Mouse (Mus musculus): ENCODE results near the gene Tlk1.

Gene Tlk1

DNA sequence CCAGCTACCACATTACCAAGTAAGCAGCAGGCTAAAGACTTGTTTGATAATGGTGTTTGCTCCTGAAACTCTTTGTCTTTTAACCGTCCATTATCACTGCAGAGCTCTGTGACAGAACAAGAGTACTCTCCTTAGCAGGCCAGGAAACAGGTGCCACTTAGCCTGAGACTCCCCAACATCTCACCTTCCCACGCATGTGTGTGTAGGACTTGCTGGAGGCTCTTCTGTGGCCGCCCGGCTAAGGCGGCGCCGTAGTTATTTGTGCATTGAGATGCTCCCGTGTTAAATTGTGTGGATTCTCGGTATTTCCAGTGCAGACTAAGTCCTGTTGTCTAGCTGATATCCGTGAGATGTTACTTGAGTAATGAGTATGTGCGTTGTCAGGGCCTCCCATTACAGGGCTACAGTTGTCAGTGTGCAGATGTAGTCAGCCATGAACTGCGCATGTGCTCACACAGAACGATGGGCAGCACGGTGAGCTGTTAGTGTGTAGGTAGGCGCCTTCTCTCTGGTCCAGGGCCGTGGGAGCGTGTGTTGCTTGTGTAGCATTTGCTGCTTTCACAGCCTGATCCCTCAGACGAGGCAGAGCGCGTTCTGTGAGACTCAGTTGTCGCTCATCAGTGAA, 137.0 kb downstream of the Tlk1 start:
- no peak for DNase-seq (ENCODE audit: low spot score)

DNA sequence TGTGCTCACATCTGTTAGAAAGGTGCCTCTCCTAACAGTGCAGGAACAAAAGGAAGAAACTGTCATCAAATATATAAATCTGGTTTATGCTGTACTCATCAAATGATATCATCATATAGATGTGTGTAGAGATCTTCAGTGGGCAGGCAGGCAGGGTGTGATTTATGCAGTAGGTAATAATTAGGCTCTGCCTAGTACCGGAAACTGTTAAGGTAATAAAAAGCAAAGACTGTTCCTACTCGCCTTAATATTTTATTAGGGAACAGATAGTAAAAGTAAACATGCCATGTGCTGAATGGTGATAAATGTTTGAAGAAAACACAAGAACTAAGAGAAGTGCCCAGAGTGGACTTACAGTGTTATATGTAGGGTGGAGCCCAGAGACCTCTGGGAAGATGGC, 143.2 kb downstream of the Tlk1 start:
- no peak for DNase-seq (ENCODE audit: low spot score)

DNA sequence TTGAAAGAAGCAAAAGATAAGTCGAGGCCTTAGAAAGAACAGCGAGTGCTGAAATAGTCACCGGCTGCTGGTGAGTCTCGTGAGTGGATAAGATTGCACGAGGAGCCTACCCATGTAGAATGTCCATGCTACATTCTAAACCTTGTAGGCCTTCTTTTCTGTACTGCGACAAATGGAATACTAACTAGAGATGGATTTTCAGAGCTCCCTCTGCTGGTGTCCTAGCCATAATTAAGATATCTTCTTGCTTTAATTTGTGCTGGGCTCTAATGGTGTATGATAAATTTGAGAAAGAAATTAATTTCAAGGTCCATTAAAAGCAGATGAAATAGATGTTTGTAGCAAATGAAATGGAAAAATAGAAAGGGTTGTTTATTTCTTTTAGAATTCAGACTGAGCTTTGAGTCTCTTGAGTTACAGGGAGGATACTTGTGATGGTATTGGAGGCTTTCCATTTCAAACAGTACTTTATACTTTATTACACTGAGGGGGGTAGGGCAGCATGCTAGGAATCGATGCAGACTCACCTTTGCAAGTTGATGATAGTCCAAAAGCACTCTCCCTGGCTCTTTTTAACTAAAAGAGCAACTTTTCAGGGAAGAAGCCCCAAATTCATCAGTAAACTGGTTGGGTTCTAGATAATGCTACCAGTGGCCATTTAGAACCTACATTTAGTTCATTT, 151.9 kb downstream of the Tlk1 start:
- DNase-seq (ENCODE audit: low spot score) = no peak

DNA sequence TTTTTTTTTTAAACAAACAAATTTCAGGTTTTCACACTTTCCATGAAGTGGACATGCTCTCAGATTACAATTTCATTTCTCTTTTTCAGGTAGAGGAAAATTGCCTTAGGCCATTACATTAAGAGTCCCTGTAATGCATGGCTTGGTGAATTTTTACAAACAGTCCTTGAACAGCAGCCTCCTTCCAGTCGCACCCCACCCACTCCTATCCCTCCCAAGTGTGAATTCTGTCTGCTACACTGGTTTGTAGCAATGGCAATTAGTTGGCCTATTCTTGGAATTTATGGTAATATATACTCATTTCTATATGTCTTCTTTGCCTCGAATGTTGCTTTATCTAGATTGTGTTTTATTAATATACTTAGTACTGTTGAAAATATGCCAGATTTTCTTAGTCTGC, 153.1 kb downstream of the Tlk1 start:
- no peak for DNase-seq (ENCODE audit: low spot score)

DNA sequence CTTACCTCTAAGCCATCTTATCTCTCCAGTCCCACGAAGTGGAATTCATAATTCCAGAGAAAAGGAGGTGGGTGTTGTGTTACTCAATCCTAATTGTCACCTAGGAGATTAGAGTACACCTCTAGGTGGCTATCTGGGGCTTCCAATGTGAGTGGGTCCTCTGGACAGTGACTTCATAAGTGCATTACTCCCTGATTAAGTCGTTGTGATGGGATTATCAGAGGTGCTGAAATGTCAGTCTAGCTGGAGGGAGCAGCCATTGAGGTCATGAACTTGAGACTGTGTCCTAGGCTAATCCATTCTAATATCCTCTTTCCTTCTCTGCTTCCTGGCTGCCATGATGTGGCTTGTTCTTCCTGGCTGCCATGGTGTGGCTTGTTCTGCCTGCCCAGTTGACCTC, 155.6 kb downstream of the Tlk1 start:
- no peak for DNase-seq (ENCODE audit: low spot score)

DNA sequence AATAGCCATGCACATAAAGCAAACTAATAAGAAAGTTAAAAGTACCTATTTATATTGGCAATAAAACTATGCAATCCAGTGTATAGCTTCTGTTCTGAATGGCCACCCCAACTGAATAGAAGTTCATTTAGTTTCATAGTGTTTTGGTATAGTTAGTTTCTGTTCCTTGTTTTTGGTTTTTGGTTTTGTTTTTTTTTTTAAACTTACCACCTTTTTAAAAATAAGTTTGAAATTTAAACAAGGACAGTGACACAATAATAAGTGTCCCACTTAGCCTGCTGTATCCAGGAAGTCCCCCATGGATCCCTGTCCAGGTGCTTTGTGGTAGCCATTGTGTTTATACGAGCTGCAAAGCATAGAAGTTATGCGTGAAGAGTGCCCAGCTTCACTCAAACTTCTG, 156.3 kb downstream of the Tlk1 start:
- DNase-seq (ENCODE audit: low spot score) = no peak

DNA sequence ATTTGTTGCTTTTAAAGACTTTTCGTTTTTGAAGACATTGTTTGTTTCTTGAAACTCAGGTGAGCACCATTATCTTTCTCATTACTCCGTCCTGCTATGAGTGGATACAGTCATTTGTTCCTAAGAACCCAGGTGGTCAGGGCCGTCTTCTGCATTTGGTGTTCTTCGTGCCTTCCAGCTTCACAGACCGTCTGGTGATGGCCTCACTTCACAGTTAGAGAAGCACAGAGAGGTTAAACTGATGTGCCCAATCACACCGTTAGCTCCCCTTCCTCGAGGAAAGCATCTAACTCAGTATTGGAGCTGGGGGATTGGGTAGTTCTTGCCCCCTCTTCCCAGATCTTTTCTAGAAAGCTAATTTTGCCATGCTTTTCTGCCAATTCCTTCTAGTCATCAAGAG, 158.5 kb downstream of the Tlk1 start:
- DNase-seq (ENCODE audit: low spot score) = no peak

DNA sequence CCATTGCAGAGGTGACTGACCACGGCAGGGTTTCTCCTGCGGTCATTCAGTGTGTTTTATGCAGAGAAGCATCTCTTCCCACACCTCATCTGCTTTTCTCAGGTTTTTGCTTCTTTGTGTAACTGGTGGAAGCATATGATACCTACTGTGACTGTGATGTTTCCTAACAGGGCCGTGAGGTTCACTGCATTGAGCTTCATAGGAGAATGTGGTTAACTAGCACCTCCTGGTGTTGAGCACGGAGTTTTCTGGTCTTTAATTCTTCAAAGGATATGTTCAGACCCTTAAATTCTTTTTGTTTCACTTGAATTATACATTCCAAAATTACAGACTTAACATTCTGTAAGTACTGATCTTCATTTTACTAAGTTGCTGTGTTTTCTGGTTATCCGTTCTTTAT, 161.8 kb downstream of the Tlk1 start:
- DNase-seq (ENCODE audit: low spot score) = no peak
